In the genomic region with DNA sequence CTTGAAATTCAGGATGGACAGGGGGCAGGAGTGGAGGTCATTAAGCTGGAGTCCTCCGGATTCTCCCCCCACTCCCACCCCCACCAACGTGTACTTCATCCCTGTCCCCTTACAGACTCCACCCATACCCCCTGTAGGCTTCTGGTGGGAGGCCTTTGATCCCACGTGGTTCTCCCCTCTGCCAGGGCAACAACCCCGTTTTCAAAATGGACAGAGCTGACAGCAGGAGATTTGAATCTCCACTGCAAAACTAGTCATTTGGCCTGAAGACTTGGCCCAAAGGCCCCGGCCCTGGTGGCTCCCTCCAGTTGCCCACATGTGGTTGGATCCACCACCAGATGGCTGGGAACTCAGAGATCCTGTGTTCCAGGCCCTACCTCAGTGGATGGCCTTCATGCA, we compare ENCODE assay signal across 9 mouse cellular contexts. TPM values are rescaled to one million over a fixed set of nuclear protein-coding genes. Genes with fewer than 3 reads are reported as not detected.
A peak's percentile ranks its signal among the peaks of the same experiment; 100 is the strongest.
DNase-seq lines count a peak whose midpoint lies in the region; ATAC-seq and TF ChIP-seq lines count a peak whose summit lies in the region.
"Had no signal": no experiment of that assay in that cellular context is flagged by ENCODE, and none has a peak within 500 bp of the region (broad histone marks: within the 10 kb centered on the region; RNA-seq: fewer than 3 reads in every experiment).

No protein-coding gene starts in this region.

- H3K4me2 ChIP-seq in forebrain, embryonic 13.5 days: 0 out of 2 replicates have a peak overlapping the region, but pooled peaks have one; percentile 68
- H3K4me2 ChIP-seq in forebrain, postnatal 0 days (ENCODE audit: low read depth): no peak overlapping the region
- peak overlapping the region; percentile 93 for H3K4me2 ChIP-seq in lung, postnatal 0 days (replicated peaks; ENCODE audit: low read depth, low read length)
- peak overlapping the region; percentile 58; the same call in 1 of the 2 replicates for H3K4me2 ChIP-seq in hindbrain, embryonic 15.5 days
- H3K4me2 ChIP-seq in neural tube, embryonic 13.5 days: peak overlapping the region; percentile 59

- H3K4me1 ChIP-seq in forebrain, embryonic 13.5 days: peaks cover 20% of the 10 kb centered on the region
- H3K4me1 ChIP-seq in forebrain, postnatal 0 days (ENCODE audit: insufficient read depth): 0 out of 2 replicates have a peak, but pooled peaks cover 5% of the 10 kb centered on the region
- peaks cover 7% of the 10 kb centered on the region; the same call in 1 of the 2 replicates for H3K4me1 ChIP-seq in lung, postnatal 0 days (ENCODE audit: insufficient read depth, low read depth, low read length)
- H3K4me1 ChIP-seq in lung, adult 2 months (ENCODE audit: control insufficient read depth, insufficient read depth, low read length): peaks cover 2% of the 10 kb centered on the region; the same call in 1 of the 2 replicates
- H3K4me1 ChIP-seq in hindbrain, embryonic 15.5 days (replicated peaks): peaks cover 15% of the 10 kb centered on the region
- H3K4me1 ChIP-seq in neural tube, embryonic 13.5 days (replicated peaks): peaks cover 39% of the 10 kb centered on the region

- no peak overlapping the region for H3K27ac ChIP-seq in forebrain, embryonic 13.5 days
- H3K27ac ChIP-seq in forebrain, postnatal 0 days (ENCODE audit: low read depth, low read length): no peak overlapping the region
- H3K27ac ChIP-seq in lung, postnatal 0 days (ENCODE audit: low read length): no peak overlapping the region
- no peak overlapping the region; the same call in 1 of the 2 replicates for H3K27ac ChIP-seq in hindbrain, embryonic 15.5 days (replicated peaks)
- H3K27ac ChIP-seq in neural tube, embryonic 13.5 days (replicated peaks): no peak overlapping the region

- ATAC-seq in forebrain, embryonic 13.5 days: no peak
- ATAC-seq in forebrain, postnatal 0 days: no peak
- no peak for ATAC-seq in lung, postnatal 0 days
- no peak for ATAC-seq in hindbrain, embryonic 15.5 days (ENCODE audit: low FRiP score, low read depth)
- ATAC-seq in neural tube, embryonic 13.5 days (ENCODE audit: low read depth): no peak

- TF ChIP-seq EP300 in lung, postnatal 0 days (IDR thresholded peaks at IDR 0.05): no peak

- no peak for TF ChIP-seq CTCF in forebrain, postnatal 0 days (IDR thresholded peaks at IDR 0.05; ENCODE audit: low read depth)
- no peak for TF ChIP-seq CTCF in lung, postnatal 0 days (IDR thresholded peaks at IDR 0.05)
- no peak for TF ChIP-seq CTCF in lung, adult 2 months (IDR thresholded peaks at IDR 0.05; ENCODE audit: insufficient read depth, low read length)

- H3K9me3 ChIP-seq in forebrain, embryonic 13.5 days (replicated peaks): no peaks in the 10 kb centered on the region
- no peaks in the 10 kb centered on the region for H3K9me3 ChIP-seq in forebrain, postnatal 0 days (ENCODE audit: low read length)
- no peaks in the 10 kb centered on the region for H3K9me3 ChIP-seq in lung, postnatal 0 days (ENCODE audit: low read length)
- no peaks in the 10 kb centered on the region for H3K9me3 ChIP-seq in hindbrain, embryonic 15.5 days
- H3K9me3 ChIP-seq in neural tube, embryonic 13.5 days: no peaks in the 10 kb centered on the region

- peaks cover 16% of the 10 kb centered on the region for H3K27me3 ChIP-seq in forebrain, embryonic 13.5 days
- no peaks in the 10 kb centered on the region for H3K27me3 ChIP-seq in forebrain, postnatal 0 days (ENCODE audit: insufficient read depth, low read length)
- no peaks in the 10 kb centered on the region for H3K27me3 ChIP-seq in lung, postnatal 0 days (replicated peaks; ENCODE audit: insufficient read depth, low read length)
- H3K27me3 ChIP-seq in hindbrain, embryonic 15.5 days: peaks cover 12% of the 10 kb centered on the region
- peaks cover 20% of the 10 kb centered on the region for H3K27me3 ChIP-seq in neural tube, embryonic 13.5 days

- WGBS in forebrain, embryonic 13.5 days: 10% methylated on average over 5 of the region's 5 CpGs
- WGBS in forebrain, postnatal 0 days: 11% methylated on average over 5 of the region's 5 CpGs
- WGBS in lung, postnatal 0 days: 16% methylated on average over 5 of the region's 5 CpGs
- 11% methylated on average over 5 of the region's 5 CpGs for WGBS in lung, adult 2 months
- 8% methylated on average over 5 of the region's 5 CpGs for WGBS in hindbrain, embryonic 15.5 days
- 8% methylated on average over 5 of the region's 5 CpGs for WGBS in neural tube, embryonic 13.5 days

- no peaks in the 10 kb centered on the region for H3K36me3 ChIP-seq in forebrain, embryonic 13.5 days (ENCODE audit: poor library complexity, severe bottlenecking)
- no peaks in the 10 kb centered on the region for H3K36me3 ChIP-seq in forebrain, postnatal 0 days (ENCODE audit: insufficient read depth)
- no peaks in the 10 kb centered on the region for H3K36me3 ChIP-seq in lung, postnatal 0 days (ENCODE audit: insufficient read depth, low read length)
- no peaks in the 10 kb centered on the region for H3K36me3 ChIP-seq in hindbrain, embryonic 15.5 days
- no peaks in the 10 kb centered on the region for H3K36me3 ChIP-seq in neural tube, embryonic 13.5 days

- H3K4me3 ChIP-seq in forebrain, embryonic 13.5 days: no peak overlapping the region
- no peak overlapping the region for H3K4me3 ChIP-seq in forebrain, postnatal 0 days (ENCODE audit: low read depth, low read length)
- H3K4me3 ChIP-seq in lung, postnatal 0 days (ENCODE audit: low read depth, low read length): peak overlapping the region; percentile 85; the same call in 1 of the 2 replicates
- no peak overlapping the region for H3K4me3 ChIP-seq in lung, adult 2 months (replicated peaks; ENCODE audit: extremely low read depth, low read depth, low read length)
- H3K4me3 ChIP-seq in hindbrain, embryonic 15.5 days: no peak overlapping the region
- H3K4me3 ChIP-seq in neural tube, embryonic 13.5 days: peak overlapping the region; percentile 50

- TF ChIP-seq POLR2A in lung, adult 2 months (IDR thresholded peaks at IDR 0.05; ENCODE audit: borderline replicate concordance, extremely low read depth, low read depth, low read length): no peak

- DNase-seq in forebrain, postnatal 0 days: no peak
- DNase-seq in lung, postnatal 0 days (ENCODE audit: low spot score): no peak
- DNase-seq in lung, adult 2 months: no peak
- no peak for DNase-seq in cerebellum, postnatal 36 days
- DNase-seq in Muller cell, postnatal 12 days (ENCODE audit: inconsistent ontology term): no peak
- DNase-seq: midbrain, embryonic 14.5 days had no signal

- no peak overlapping the region for H3K9ac ChIP-seq in forebrain, embryonic 13.5 days
- H3K9ac ChIP-seq in forebrain, postnatal 0 days: no peak overlapping the region
- H3K9ac ChIP-seq in lung, postnatal 0 days (replicated peaks; ENCODE audit: low read depth): no peak overlapping the region
- H3K9ac ChIP-seq in hindbrain, embryonic 15.5 days: no peak overlapping the region
- no peak overlapping the region for H3K9ac ChIP-seq in neural tube, embryonic 13.5 days

RNA-seq across cellular contexts. Expression of a gene that starts 1.3 kb away (rescaled TPM):
- 3.6 and 4.4 TPM in 2 replicates for polyA plus RNA-seq in forebrain, embryonic 13.5 days (2015; fragmentation: Nextera tagmentation; extraction: Ambion mirVana)
- 52.7 and 52.9 TPM in 2 replicates for total RNA-seq in forebrain, postnatal 0 days (2014; rRNA removed)
- 7.0 and 10.2 TPM in 2 replicates for polyA plus RNA-seq in forebrain, postnatal 0 days (2015; fragmentation: Nextera tagmentation; extraction: Ambion mirVana)
- 7.0 and 8.4 TPM in 2 replicates for polyA plus RNA-seq in lung, postnatal 0 days (2015; fragmentation: Nextera tagmentation; extraction: Ambion mirVana)
- polyA plus RNA-seq in lung, adult 2 months (2012; rRNA removed): 74.3 and 90.6 TPM in 2 replicates
- 9.9 and 10.1 TPM in 2 replicates for polyA plus RNA-seq in hindbrain, embryonic 15.5 days (2015; fragmentation: Nextera tagmentation; extraction: Ambion mirVana)
- polyA plus RNA-seq in neural tube, embryonic 13.5 days (2015; fragmentation: Nextera tagmentation; extraction: Ambion mirVana): 6.8 and 7.4 TPM in 2 replicates

RNA-seq across cellular contexts. Expression of a gene that starts 54.3 kb away (rescaled TPM):
- 7.7 and 8.6 TPM in 2 replicates for polyA plus RNA-seq in forebrain, embryonic 13.5 days (2015; fragmentation: Nextera tagmentation; extraction: Ambion mirVana)
- 54.9 and 64.3 TPM in 2 replicates for total RNA-seq in forebrain, postnatal 0 days (2014; rRNA removed)
- 5.3 and 6.4 TPM in 2 replicates for polyA plus RNA-seq in forebrain, postnatal 0 days (2015; fragmentation: Nextera tagmentation; extraction: Ambion mirVana)
- polyA plus RNA-seq in lung, postnatal 0 days (2015; fragmentation: Nextera tagmentation; extraction: Ambion mirVana): 2.4 and 2.5 TPM in 2 replicates
- polyA plus RNA-seq in lung, adult 2 months (2012; rRNA removed): 9.8 and 11.3 TPM in 2 replicates
- 9.0 and 9.5 TPM in 2 replicates for polyA plus RNA-seq in hindbrain, embryonic 15.5 days (2015; fragmentation: Nextera tagmentation; extraction: Ambion mirVana)
- polyA plus RNA-seq in neural tube, embryonic 13.5 days (2015; fragmentation: Nextera tagmentation; extraction: Ambion mirVana): 7.8 and 8.9 TPM in 2 replicates

Comparison
In these comparisons a context has a peak if more than half of its experiments do, and no peak if none do; other contexts are left out.
1. H3K4me3 ChIP-seq: peak in lung, postnatal 0 days (single experiment) and neural tube, embryonic 13.5 days (single experiment); none in forebrain, embryonic 13.5 days (single experiment), forebrain, postnatal 0 days (single experiment), lung, adult 2 months (single experiment) and hindbrain, embryonic 15.5 days (single experiment).